Comparison of ENCODE assay signal across 21 mouse cellular contexts in genomic region chr13:95312016-95312415, GRCm38 (mm10). TPM values are rescaled to one million over a fixed set of nuclear protein-coding genes. Genes with fewer than 3 reads are reported as not detected.
DNase-seq lines count a peak whose midpoint lies in the region; ATAC-seq and TF ChIP-seq lines count a peak whose summit lies in the region.
"Had no signal": no experiment of that assay in that cellular context is flagged by ENCODE, and none has a peak within 500 bp of the region (broad histone marks: within the 10 kb centered on the region; RNA-seq: fewer than 3 reads in every experiment).

No protein-coding gene starts in this region.

- WGBS in hindbrain, postnatal 0 days: 43% methylated on average over 6 of the region's 6 CpGs
- 62% methylated on average over 6 of the region's 6 CpGs for WGBS in hindbrain, embryonic 12.5 days
- 74% methylated on average over 6 of the region's 6 CpGs for WGBS in midbrain, embryonic 11.5 days
- 57% methylated on average over 6 of the region's 6 CpGs for WGBS in midbrain, embryonic 13.5 days
- 25% methylated on average over 6 of the region's 6 CpGs for WGBS in forebrain, postnatal 0 days

- no peaks in the 10 kb centered on the region for H3K27me3 ChIP-seq in hindbrain, postnatal 0 days (ENCODE audit: insufficient read depth, low read length)
- H3K27me3 ChIP-seq in hindbrain, embryonic 12.5 days: no peaks in the 10 kb centered on the region
- no peaks in the 10 kb centered on the region for H3K27me3 ChIP-seq in midbrain, embryonic 11.5 days (ENCODE audit: control insufficient read depth, insufficient read depth, low read length)
- no peaks in the 10 kb centered on the region for H3K27me3 ChIP-seq in midbrain, embryonic 13.5 days
- H3K27me3 ChIP-seq in forebrain, postnatal 0 days (ENCODE audit: insufficient read depth, low read length): no peaks in the 10 kb centered on the region
- H3K27me3 ChIP-seq: embryonic facial prominence, embryonic 15.5 days had no signal

- no peaks in the 10 kb centered on the region for H3K9me3 ChIP-seq in hindbrain, postnatal 0 days (ENCODE audit: low read length)
- no peaks in the 10 kb centered on the region for H3K9me3 ChIP-seq in hindbrain, embryonic 12.5 days (replicated peaks)
- H3K9me3 ChIP-seq in midbrain, embryonic 11.5 days (ENCODE audit: control insufficient read depth, low read length): no peaks in the 10 kb centered on the region
- no peaks in the 10 kb centered on the region for H3K9me3 ChIP-seq in midbrain, embryonic 13.5 days
- H3K9me3 ChIP-seq in forebrain, postnatal 0 days (ENCODE audit: low read length): no peaks in the 10 kb centered on the region
- H3K9me3 ChIP-seq: embryonic facial prominence, embryonic 15.5 days; limb, embryonic 10.5 days had no signal

- TF ChIP-seq CTCF in hindbrain, postnatal 0 days (IDR thresholded peaks at IDR 0.05; ENCODE audit: low read depth): no peak
- TF ChIP-seq CTCF in forebrain, postnatal 0 days (IDR thresholded peaks at IDR 0.05; ENCODE audit: low read depth): peak; percentile 24; the same call in 1 of the 2 replicates

- ATAC-seq in hindbrain, postnatal 0 days: no peak
- no peak for ATAC-seq in hindbrain, embryonic 12.5 days (ENCODE audit: low FRiP score)
- ATAC-seq in midbrain, embryonic 11.5 days (ENCODE audit: low FRiP score): no peak
- ATAC-seq in midbrain, embryonic 13.5 days: no peak
- ATAC-seq in forebrain, postnatal 0 days: peak; percentile 91
- no peak for ATAC-seq in erythroblast, adult 5-6 weeks (replicated peaks; ENCODE audit: low FRiP score, poor library complexity, severe bottlenecking)
- ATAC-seq: hindbrain, embryonic 16.5 days; intestine, postnatal 0 days; liver, postnatal 0 days had no signal

- H3K4me1 ChIP-seq in hindbrain, postnatal 0 days (ENCODE audit: insufficient read depth, low read length): no peaks in the 10 kb centered on the region
- H3K4me1 ChIP-seq in hindbrain, embryonic 12.5 days: no peaks in the 10 kb centered on the region
- H3K4me1 ChIP-seq in midbrain, embryonic 11.5 days (ENCODE audit: control insufficient read depth, insufficient read depth, low read length): no peaks in the 10 kb centered on the region
- peaks cover 4% of the 10 kb centered on the region; the same call in 1 of the 2 replicates for H3K4me1 ChIP-seq in midbrain, embryonic 13.5 days (replicated peaks)
- no peaks in the 10 kb centered on the region for H3K4me1 ChIP-seq in forebrain, postnatal 0 days (ENCODE audit: insufficient read depth)
- H3K4me1 ChIP-seq: embryonic facial prominence, embryonic 15.5 days; limb, embryonic 10.5 days had no signal

- H3K9ac ChIP-seq in hindbrain, postnatal 0 days (replicated peaks; ENCODE audit: low read length): no peak overlapping the region
- no peak overlapping the region for H3K9ac ChIP-seq in hindbrain, embryonic 12.5 days
- H3K9ac ChIP-seq in midbrain, embryonic 11.5 days (ENCODE audit: low read length): no peak overlapping the region
- H3K9ac ChIP-seq in midbrain, embryonic 13.5 days (replicated peaks): no peak overlapping the region
- H3K9ac ChIP-seq in forebrain, postnatal 0 days: no peak overlapping the region
- H3K9ac ChIP-seq: embryonic facial prominence, embryonic 15.5 days; liver, postnatal 0 days had no signal

- peak; percentile 19 for DNase-seq in hindbrain, postnatal 0 days (ENCODE audit: low spot score)
- peak; percentile 69 for DNase-seq in midbrain, embryonic 11.5 days (ENCODE audit: low spot score, missing footprints)
- peak; percentile 67 for DNase-seq in brain, adult 2 months (ENCODE audit: low read depth, low spot score)
- peak; percentile 69 for DNase-seq in forebrain, postnatal 0 days
- DNase-seq: adrenal gland, postnatal 36 days; cerebellum, adult 2 months; cerebellum, postnatal 36 days; heart, adult 18-20 months; heart, postnatal 4 days; liver, postnatal 0 days; lung, postnatal 14 days had no signal

- H3K4me3 ChIP-seq in hindbrain, postnatal 0 days (ENCODE audit: low read length): no peak overlapping the region
- no peak overlapping the region for H3K4me3 ChIP-seq in hindbrain, embryonic 12.5 days
- no peak overlapping the region for H3K4me3 ChIP-seq in midbrain, embryonic 11.5 days (ENCODE audit: low read depth, low read length)
- H3K4me3 ChIP-seq in midbrain, embryonic 13.5 days (replicated peaks): no peak overlapping the region
- no peak overlapping the region for H3K4me3 ChIP-seq in forebrain, postnatal 0 days (ENCODE audit: low read depth, low read length)
- H3K4me3 ChIP-seq: embryonic facial prominence, embryonic 15.5 days; limb, embryonic 10.5 days had no signal

- H3K4me2 ChIP-seq in hindbrain, postnatal 0 days (ENCODE audit: low read depth, low read length): no peak overlapping the region
- no peak overlapping the region for H3K4me2 ChIP-seq in hindbrain, embryonic 12.5 days (replicated peaks)
- H3K4me2 ChIP-seq in midbrain, embryonic 11.5 days: no peak overlapping the region
- no peak overlapping the region for H3K4me2 ChIP-seq in midbrain, embryonic 13.5 days (replicated peaks)
- H3K4me2 ChIP-seq in forebrain, postnatal 0 days (ENCODE audit: low read depth): no peak overlapping the region
- H3K4me2 ChIP-seq: embryonic facial prominence, embryonic 15.5 days had no signal

- no peak overlapping the region for H3K27ac ChIP-seq in hindbrain, postnatal 0 days
- H3K27ac ChIP-seq in hindbrain, embryonic 12.5 days: no peak overlapping the region
- no peak overlapping the region for H3K27ac ChIP-seq in midbrain, embryonic 11.5 days (ENCODE audit: low read depth, low read length)
- H3K27ac ChIP-seq in midbrain, embryonic 13.5 days: no peak overlapping the region
- H3K27ac ChIP-seq in forebrain, postnatal 0 days (ENCODE audit: low read depth, low read length): no peak overlapping the region
- H3K27ac ChIP-seq: embryonic facial prominence, embryonic 15.5 days; kidney, postnatal 0 days; limb, embryonic 10.5 days; stomach, postnatal 0 days had no signal

- no peaks in the 10 kb centered on the region for H3K36me3 ChIP-seq in hindbrain, postnatal 0 days (ENCODE audit: insufficient read depth, low read length)
- H3K36me3 ChIP-seq in hindbrain, embryonic 12.5 days: no peaks in the 10 kb centered on the region
- no peaks in the 10 kb centered on the region for H3K36me3 ChIP-seq in midbrain, embryonic 11.5 days (ENCODE audit: control insufficient read depth, insufficient read depth, low read length)
- H3K36me3 ChIP-seq in midbrain, embryonic 13.5 days: no peaks in the 10 kb centered on the region
- no peaks in the 10 kb centered on the region for H3K36me3 ChIP-seq in forebrain, postnatal 0 days (ENCODE audit: insufficient read depth)
- H3K36me3 ChIP-seq: embryonic facial prominence, embryonic 15.5 days; limb, embryonic 10.5 days had no signal

RNA-seq across cellular contexts. Expression of gene Zbed3, which starts 11.4 kb away (rescaled TPM):
- 20.5 and 24.1 TPM in 2 replicates for total RNA-seq in hindbrain, postnatal 0 days (2014; rRNA removed)
- 34.3 and 38.2 TPM in 2 replicates for polyA plus RNA-seq in hindbrain, postnatal 0 days (2015; fragmentation: Nextera tagmentation; extraction: Ambion mirVana)
- polyA plus RNA-seq in hindbrain, embryonic 12.5 days (2016; fragmentation: Nextera tagmentation; extraction: Ambion mirVana): 67.7 and 74.5 TPM in 2 replicates
- polyA plus RNA-seq in midbrain, embryonic 11.5 days (2014; fragmentation: Nextera tagmentation; extraction: Ambion mirVana): 45.7 and 48.5 TPM in 2 replicates
- 46.4 and 48.8 TPM in 2 replicates for polyA plus RNA-seq in midbrain, embryonic 13.5 days (2015; fragmentation: Nextera tagmentation; extraction: Ambion mirVana)
- 11.1 and 15.8 TPM in 2 replicates for total RNA-seq in forebrain, postnatal 0 days (2014; rRNA removed)
- polyA plus RNA-seq in forebrain, postnatal 0 days (2015; fragmentation: Nextera tagmentation; extraction: Ambion mirVana): 30.8 and 31.4 TPM in 2 replicates
- total RNA-seq in erythroblast, adult 5-6 weeks (2015; ENCODE audit: low replicate concordance): 5.9 and 7.7 TPM in 2 replicates
- 1.1 TPM in 1 of 2 replicates, not detected in the other for total RNA-seq in erythroblast, adult 5-6 weeks (2017; ENCODE audit: low replicate concordance)
- total RNA-seq: MEL had no signal

Comparison
In these comparisons a context has a peak if more than half of its experiments do, and no peak if none do; other contexts are left out.
1. DNase-seq: peak in every context shown above with its lines; median percentile 69 in midbrain, embryonic 11.5 days; 69 in forebrain, postnatal 0 days; 67 in brain, adult 2 months; 19 in hindbrain, postnatal 0 days.